Mouse (Mus musculus) stomach, postnatal 0 days (tissue): ENCODE data around the gene Wrb. TPM values are rescaled to one million over a fixed set of nuclear protein-coding genes. Genes with fewer than 3 reads are reported as not detected.

Experiments
- ATAC-seq: fragments of 200-750 bp; cut with Nextera tagmentation; 2 replicates; pipeline ENCODE4 v1.8.0; 2017; ENCODE audit not compliant: low FRiP score, low TSS enrichment
- DNase-seq: peaks from one replicate; pipeline ENCODE4 v3.0.0-alpha.2; 2016; ENCODE audit warnings: low spot score
- H3K27ac ChIP-seq: fragments of 300-500 bp; sonication (generic); replicated peaks from 2 replicates; pipeline ENCODE4 v1.5.1; 2014; ENCODE audit warnings: mild to moderate bottlenecking, control low read depth
- H3K27me3 ChIP-seq: fragments of 300-500 bp; sonication (generic); 2 replicates; pipeline ENCODE4 v1.6.1; 2014; ENCODE audit warnings: low read length; ENCODE audit not compliant: control insufficient read depth, insufficient read depth
- H3K36me3 ChIP-seq: fragments of 300-500 bp; sonication (generic); 2 replicates; pipeline ENCODE4 v1.6.1; 2014; ENCODE audit warnings: low read length, mixed read lengths; ENCODE audit not compliant: control insufficient read depth, insufficient read depth
- H3K4me1 ChIP-seq: fragments of 300-500 bp; sonication (generic); replicated peaks from 2 replicates; pipeline ENCODE4 v1.6.1; 2014; ENCODE audit warnings: antibody characterized with exemption; ENCODE audit not compliant: control insufficient read depth, insufficient read depth
- H3K4me2 ChIP-seq: fragments of 300-500 bp; sonication (generic); replicated peaks from 2 replicates; pipeline ENCODE4 v1.6.1; 2014; ENCODE audit warnings: low read depth, mild to moderate bottlenecking, control low read depth, moderate library complexity
- H3K4me3 ChIP-seq: fragments of 300-500 bp; sonication (generic); 2 replicates; pipeline ENCODE4 v1.5.1; 2014; ENCODE audit warnings: low read depth, low read length, control low read depth
- H3K9ac ChIP-seq: fragments of 300-500 bp; sonication (generic); 2 replicates; pipeline ENCODE4 v1.6.1; 2014; ENCODE audit warnings: mild to moderate bottlenecking, low read length, control low read depth, mixed read lengths
- H3K9me3 ChIP-seq: fragments of 300-500 bp; sonication (generic); 2 replicates; pipeline ENCODE4 v1.6.1; 2016; ENCODE audit warnings: low read length; ENCODE audit not compliant: control insufficient read depth
- CTCF ChIP-seq: IDR thresholded peaks from 2 replicates; pipeline ENCODE4 v1.5.1; 2016; ENCODE audit warnings: antibody characterized with exemption, low read depth, mild to moderate bottlenecking, moderate library complexity
- EP300 ChIP-seq: optimal IDR thresholded peaks from 2 replicates; pipeline ENCODE3; 2016; ENCODE audit warnings: antibody characterized with exemption
- WGBS: fragments of 180-500 bp; shearing (Covaris S2); extraction: QIAGEN DNeasy Blood & Tissue Kit; methylation state at CpG from one replicate; pipeline ENCODE4 v1.1.7; 2014; 5-methylcytosine and 5-hydroxymethylcytosine counted together
- polyA plus RNA-seq: library from polyadenylated mRNA; unstranded; fragments of >200 nt; fragmentation: Nextera tagmentation; extraction: Ambion mirVana; gene quantifications from 2 replicates; pipeline ENCODE4 v1.2.1, GENCODE M21; 2015

Gene Wrb
- polyA plus RNA-seq, 1 experiment from 2014 or later = 33.1 TPM

DNA sequence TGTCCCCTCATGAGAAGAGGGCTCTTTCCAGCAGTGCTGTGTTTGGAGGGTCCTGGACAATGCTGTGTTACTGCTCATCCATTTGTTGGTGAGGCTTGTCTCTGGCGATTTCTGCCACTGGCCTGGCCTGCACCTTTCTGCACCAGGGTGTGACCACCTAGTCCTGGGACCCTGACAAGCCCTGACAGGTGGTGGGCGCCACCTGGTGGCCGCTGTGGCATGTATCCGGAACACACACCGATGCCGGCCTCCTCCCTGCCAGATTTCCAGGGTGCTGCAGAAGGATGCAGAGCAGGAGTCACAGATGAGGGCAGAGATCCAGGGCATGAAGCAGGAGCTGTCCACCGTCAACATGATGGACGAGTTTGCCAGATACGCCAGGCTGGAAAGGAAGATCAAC is 6.3 kb downstream of the Wrb start:
- peak; percentile 95 for TF ChIP-seq CTCF
- TF ChIP-seq EP300 = no peak
- Histone ChIP-seq H3K36me3 (peaks cover 6% of the 10 kb centered on the region; the same call in 1 of the 2 replicates), H3K4me3 (no peak overlapping the region), H3K4me1 (peaks cover 10% of the 10 kb centered on the region; the same call in 1 of the 2 replicates), H3K9me3 (no peaks in the 10 kb centered on the region), H3K27me3 (no peaks in the 10 kb centered on the region), H3K4me2 (0 out of 2 replicates have a peak overlapping the region, but pooled peaks have one; percentile 1), H3K27ac (peak overlapping the region; percentile 70), H3K9ac (0 out of 2 replicates have a peak overlapping the region, but pooled peaks have one; percentile 23)
- 19% methylated on average over 9 of the region's 9 CpGs for WGBS
- ATAC-seq (peak; percentile 53), DNase-seq (peak; percentile 85)

GRCm38 (mm10) chr16:96154476-96154875 is 9.3 kb downstream of the Wrb start:
- Histone ChIP-seq H3K27ac (peak overlapping the region; percentile 82), H3K9ac (no peak overlapping the region), H3K9me3 (no peaks in the 10 kb centered on the region), H3K4me1 (peaks cover 7% of the 10 kb centered on the region; the same call in 1 of the 2 replicates), H3K36me3 (peaks cover 6% of the 10 kb centered on the region; the same call in 1 of the 2 replicates), H3K4me3 (no peak overlapping the region), H3K4me2 (no peak overlapping the region), H3K27me3 (no peaks in the 10 kb centered on the region)
- 81% methylated on average over 2 of the region's 2 CpGs for WGBS
- no peak for TF ChIP-seq CTCF
- TF ChIP-seq EP300 = no peak
- no peak for DNase-seq
- no peak for ATAC-seq

DNA sequence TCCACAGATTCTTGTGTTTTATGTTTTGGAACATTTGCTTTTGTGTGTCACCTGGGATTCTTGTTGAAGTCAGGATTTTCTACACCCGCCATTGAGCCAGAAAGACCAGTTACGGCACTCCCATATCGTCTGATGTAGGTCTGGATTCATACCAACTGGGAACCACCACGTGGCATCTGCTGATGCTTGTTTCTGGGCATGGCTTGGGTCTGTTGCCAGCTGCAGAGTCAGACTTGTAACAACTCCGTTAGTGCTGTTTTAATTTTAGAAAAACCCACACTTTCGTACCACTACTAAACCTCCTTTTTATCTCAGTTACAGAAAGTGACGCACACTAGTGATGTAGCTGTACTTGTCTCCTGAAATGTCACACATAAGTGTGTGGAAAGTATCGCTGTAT is 10.8 kb downstream of the Wrb start:
- H3K4me1 ChIP-seq = peaks cover 4% of the 10 kb centered on the region
- peak overlapping the region; percentile 82 for H3K27ac ChIP-seq
- peaks cover 6% of the 10 kb centered on the region; the same call in 1 of the 2 replicates for H3K36me3 ChIP-seq
- no peaks in the 10 kb centered on the region for H3K9me3 ChIP-seq
- no peak overlapping the region for H3K4me2 ChIP-seq
- no peak for ATAC-seq
- WGBS = 67% methylated on average over 8 of the region's 8 CpGs
- no peak overlapping the region for H3K9ac ChIP-seq
- no peak overlapping the region for H3K4me3 ChIP-seq
- no peak for DNase-seq
- TF ChIP-seq EP300 (peak; percentile 37), CTCF (no peak)
- H3K27me3 ChIP-seq = no peaks in the 10 kb centered on the region

DNA sequence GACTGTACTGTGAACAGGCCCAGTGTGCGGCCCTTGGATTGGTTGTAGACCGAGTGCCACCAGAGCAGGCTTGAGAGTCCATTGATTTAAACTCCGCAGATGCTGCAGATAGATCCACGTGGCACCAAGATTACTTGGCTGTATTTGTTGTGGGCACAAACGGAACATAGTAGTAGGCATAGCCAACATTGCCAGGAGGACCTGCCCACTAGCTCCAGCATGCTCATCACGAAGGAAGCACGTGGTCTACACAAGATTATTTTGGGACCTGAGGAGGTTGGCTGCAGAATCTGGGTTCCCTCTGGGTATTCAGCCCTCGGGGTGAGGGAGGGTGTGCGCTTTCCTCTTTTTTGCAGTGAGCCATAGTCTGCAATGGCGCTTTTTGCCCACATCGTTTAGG is 12.0 kb downstream of the Wrb start:
- Histone ChIP-seq H3K27ac (0 out of 2 replicates have a peak overlapping the region, but pooled peaks have one; percentile 58), H3K4me3 (no peak overlapping the region), H3K36me3 (peaks cover 6% of the 10 kb centered on the region; the same call in 1 of the 2 replicates), H3K9me3 (no peaks in the 10 kb centered on the region), H3K4me1 (no peaks in the 10 kb centered on the region; the same call in 1 of the 2 replicates), H3K9ac (no peak overlapping the region), H3K4me2 (no peak overlapping the region), H3K27me3 (no peaks in the 10 kb centered on the region)
- ATAC-seq (no peak), DNase-seq (no peak)
- WGBS = 85% methylated on average over 11 of the region's 11 CpGs
- TF ChIP-seq EP300 (no peak), CTCF (no peak)

- H3K4me2 ChIP-seq = peak overlapping the region; percentile 98
- no peaks in the 10 kb centered on the region for H3K27me3 ChIP-seq
- no peak; the same call in 1 of the 2 replicates for ATAC-seq
- 49% methylated on average over 12 of the region's 12 CpGs for WGBS
- H3K9me3 ChIP-seq = no peaks in the 10 kb centered on the region
- peak overlapping the region; percentile 86 for H3K27ac ChIP-seq
- peak overlapping the region; percentile 55 for H3K4me3 ChIP-seq
- peaks cover 6% of the 10 kb centered on the region; the same call in 1 of the 2 replicates for H3K36me3 ChIP-seq
- DNase-seq = no peak
- H3K4me1 ChIP-seq = no peaks in the 10 kb centered on the region; the same call in 1 of the 2 replicates
- TF ChIP-seq EP300 (no peak), CTCF (no peak)
- peak overlapping the region; percentile 88 for H3K9ac ChIP-seq
Measured at GRCm38 (mm10) chr16:96158511-96159080, 13.4 kb downstream of the Wrb start.

GRCm38 (mm10) chr16:96159091-96159731 is 14.0 kb downstream of the Wrb start:
- no peaks in the 10 kb centered on the region for H3K27me3 ChIP-seq
- H3K4me3 ChIP-seq = peak overlapping the region; percentile 55
- peak overlapping the region; percentile 88 for H3K9ac ChIP-seq
- no peaks in the 10 kb centered on the region for H3K9me3 ChIP-seq
- H3K36me3 ChIP-seq = 0 out of 2 replicates have a peak, but pooled peaks cover 3% of the 10 kb centered on the region
- no peaks in the 10 kb centered on the region; the same call in 1 of the 2 replicates for H3K4me1 ChIP-seq
- peak overlapping the region; percentile 98 for H3K4me2 ChIP-seq
- ATAC-seq (peak; percentile 82), DNase-seq (peak; percentile 79)
- WGBS = 3% methylated on average over 58 of the region's 67 CpGs
- H3K27ac ChIP-seq = peak overlapping the region; percentile 86
- TF ChIP-seq EP300 (no peak), CTCF (peak; percentile 69)
